Mouse (Mus musculus) CH12.LX (cell line): ENCODE data around the gene Tomm40l.

ENCODE experiments used
- CTCF ChIP-seq, 2 experiments: IDR thresholded peaks in 1 of 2; conservative IDR thresholded peaks in 1 of 2; 2 replicates each; pipeline ENCODE4 v1.5.1; 2011 to 2012; ENCODE audit warnings: low read depth in 2 of 2, low read length in 2 of 2, improper control_type of control experiment in 1 of 2, inconsistent platforms in 1 of 2, mild to moderate bottlenecking in 1 of 2, moderate library complexity in 1 of 2
- POLR2A ChIP-seq: IDR thresholded peaks from 2 replicates; pipeline ENCODE4 v1.6.1; 2011; ENCODE audit warnings: low read depth, mild to moderate bottlenecking, improper control_type of control experiment, low read length

- TF ChIP-seq CTCF (conservative IDR thresholded peaks at IDR 0.05 in 1 of 2, IDR thresholded peaks at IDR 0.05 in 1 of 2; ENCODE audit: low read depth in 2 of 2, low read length in 2 of 2) (no peak), POLR2A (0 out of 2 replicates have a peak, but pooled peaks have one; percentile 20)
These were observed 27.7 kb upstream of the Tomm40l start, which contains the start of gene Adamts4 for GRCm38 (mm10) chr1:171249913-171250600.
